Mouse (Mus musculus): ENCODE results near the gene Ap1m1. TPM values are rescaled to one million over a fixed set of nuclear protein-coding genes. Genes with fewer than 3 reads are reported as not detected.

Gene Ap1m1
- polyA plus RNA-seq, 1 experiment from 2014 or later: 120 TPM

DNA sequence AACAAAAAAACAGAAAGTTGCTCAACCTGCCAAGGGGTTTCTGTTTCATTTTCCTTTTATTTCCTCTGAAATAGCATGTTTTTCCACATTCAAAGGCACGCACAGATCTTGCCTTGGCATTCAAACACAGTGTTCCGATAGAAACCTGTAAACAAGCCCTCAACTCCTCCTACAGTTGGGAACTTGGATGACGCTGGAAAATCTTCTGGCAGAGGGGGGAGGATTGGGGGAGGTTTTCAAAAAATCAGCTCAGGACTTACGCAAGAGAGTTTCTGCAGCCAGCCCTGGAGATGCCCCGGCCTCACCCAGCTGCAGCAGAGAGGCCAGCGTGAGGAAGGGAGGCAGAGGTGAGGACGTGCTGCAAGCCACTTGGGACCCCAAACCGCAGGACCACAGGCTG lies 63.8 kb downstream of the Ap1m1 start:
- Histone ChIP-seq H3K4me2 (ENCODE audit: low read depth, low read length) (peak overlapping the region; percentile 34), H3K4me1 (ENCODE audit: control insufficient read depth, insufficient read depth, low read length) (peaks cover 18% of the 10 kb centered on the region), H3K27ac (ENCODE audit: low read length) (peak overlapping the region; percentile 84), H3K36me3 (ENCODE audit: control insufficient read depth, insufficient read depth) (no peaks in the 10 kb centered on the region), H3K9ac (ENCODE audit: low read length) (peak overlapping the region; percentile 10), H3K27me3 (ENCODE audit: control insufficient read depth, insufficient read depth, low read length) (no peaks in the 10 kb centered on the region), H3K9me3 (replicated peaks; ENCODE audit: control insufficient read depth, low read length) (no peaks in the 10 kb centered on the region), H3K4me3 (ENCODE audit: low read length) (0 out of 2 replicates have a peak overlapping the region, but pooled peaks have one; percentile 8)
- peak; percentile 56 for ATAC-seq (replicated peaks; ENCODE audit: extremely low read depth, insufficient read depth, low FRiP score)
- WGBS: 43% methylated on average over 8 of the region's 8 CpGs

DNA sequence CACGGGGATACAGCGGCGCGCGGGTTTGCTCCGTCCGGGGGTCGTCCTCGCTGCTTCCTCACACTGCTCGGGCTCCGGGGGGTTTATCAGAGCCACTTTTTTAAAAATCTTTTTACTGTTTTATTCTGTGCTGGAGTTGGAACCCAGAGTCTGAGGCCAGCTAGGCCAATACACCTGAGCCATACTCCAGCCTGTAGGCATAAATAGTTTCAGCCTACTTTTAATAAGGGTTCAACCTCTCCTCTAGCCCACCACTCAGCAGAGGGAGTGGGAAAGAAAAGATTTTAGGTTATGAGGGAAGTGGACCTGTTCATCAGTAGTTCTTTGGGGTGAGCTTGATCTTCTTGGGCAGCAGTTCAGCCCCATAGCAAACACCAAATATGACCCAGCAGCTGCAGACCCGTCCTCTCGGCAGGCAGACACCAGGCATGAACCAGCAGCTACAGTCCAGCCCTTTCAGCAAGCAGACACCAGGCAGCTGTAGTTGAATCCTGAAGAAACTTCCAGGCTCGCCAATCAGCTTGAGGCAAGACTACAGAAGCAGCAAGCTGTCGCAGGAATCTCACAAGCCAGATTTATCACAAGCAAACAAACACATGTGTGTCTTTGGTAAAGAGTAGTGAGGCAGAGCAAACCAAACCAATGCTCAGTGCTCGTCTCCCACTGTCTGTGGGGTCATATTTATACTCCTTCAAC lies 65.5 kb downstream of the Ap1m1 start, which contains the start of gene Gm10282:
Gm10282 (minus strand) TSS at position 51 of the 696 bp plus-strand sequence.
- Histone ChIP-seq H3K4me3 (ENCODE audit: low read length) (no peak within 1 kb of the TSS), H3K4me2 (ENCODE audit: low read depth, low read length) (no peak within 1 kb of the TSS), H3K4me1 (ENCODE audit: control insufficient read depth, insufficient read depth, low read length) (peaks cover 18% of the 10 kb centered on the region), H3K9me3 (replicated peaks; ENCODE audit: control insufficient read depth, low read length) (no peaks in the 10 kb centered on the region), H3K27ac (ENCODE audit: low read length) (no peak within 1 kb of the TSS), H3K9ac (ENCODE audit: low read length) (no peak within 1 kb of the TSS), H3K36me3 (ENCODE audit: control insufficient read depth, insufficient read depth) (no peaks in the 10 kb centered on the region), H3K27me3 (ENCODE audit: control insufficient read depth, insufficient read depth, low read length) (no peaks in the 10 kb centered on the region)
- ATAC-seq (replicated peaks; ENCODE audit: extremely low read depth, insufficient read depth, low FRiP score): no peak
- WGBS: 87% methylated on average over 15 of the region's 16 CpGs

DNA sequence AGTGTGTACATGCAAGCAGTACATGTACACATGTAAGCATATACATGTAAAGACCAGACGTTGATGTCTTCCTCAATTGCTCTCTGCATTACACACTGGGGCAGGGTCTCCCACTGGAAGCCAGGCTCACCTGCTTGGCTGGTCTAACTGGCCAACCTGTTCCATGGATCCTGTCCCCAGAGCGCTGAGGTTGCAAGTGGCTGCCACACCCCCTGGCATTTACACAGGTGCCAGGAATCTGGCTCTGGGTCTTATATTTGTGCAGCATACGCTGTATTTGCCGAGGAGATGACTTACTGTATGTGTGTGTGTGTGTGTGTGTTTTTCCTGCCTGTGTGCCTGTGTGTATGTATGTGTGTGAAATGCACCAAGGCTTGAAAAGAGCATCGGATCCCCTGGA lies 67.1 kb downstream of the Ap1m1 start:
- Histone ChIP-seq H3K9ac (ENCODE audit: low read length) (no peak overlapping the region), H3K4me1 (ENCODE audit: control insufficient read depth, insufficient read depth, low read length) (peaks cover 22% of the 10 kb centered on the region), H3K27ac (ENCODE audit: low read length) (no peak overlapping the region), H3K4me2 (ENCODE audit: low read depth, low read length) (no peak overlapping the region), H3K27me3 (ENCODE audit: control insufficient read depth, insufficient read depth, low read length) (no peaks in the 10 kb centered on the region), H3K9me3 (replicated peaks; ENCODE audit: control insufficient read depth, low read length) (no peaks in the 10 kb centered on the region), H3K36me3 (ENCODE audit: control insufficient read depth, insufficient read depth) (no peaks in the 10 kb centered on the region), H3K4me3 (ENCODE audit: low read length) (no peak overlapping the region)
- 82% methylated on average over 5 of the region's 5 CpGs for WGBS
- ATAC-seq (replicated peaks; ENCODE audit: extremely low read depth, insufficient read depth, low FRiP score): no peak

Other genes with a start within 250 kb of the Ap1m1 start
- 0.74 and 1.8 TPM in 2 replicates for gene Cyp4f18, start 230.4 kb upstream of the Ap1m1 start, polyA plus RNA-seq (2015; fragmentation: Nextera tagmentation; extraction: Ambion mirVana)
- gene Olfr372, start 198.8 kb upstream of the Ap1m1 start, polyA plus RNA-seq (2015; fragmentation: Nextera tagmentation; extraction: Ambion mirVana): not detected in 2 replicates
- not detected in 2 replicates for gene Olfr373, start 156.8 kb upstream of the Ap1m1 start, polyA plus RNA-seq (2015; fragmentation: Nextera tagmentation; extraction: Ambion mirVana)
- 0.04 TPM in 1 of 2 replicates, not detected in the other for gene Olfr374, start 133.0 kb upstream of the Ap1m1 start, polyA plus RNA-seq (2015; fragmentation: Nextera tagmentation; extraction: Ambion mirVana)
- 351 and 381 TPM in 2 replicates for gene Tpm4, start 105.0 kb upstream of the Ap1m1 start, polyA plus RNA-seq (2015; fragmentation: Nextera tagmentation; extraction: Ambion mirVana)
- 77.4 and 101 TPM in 2 replicates for gene Rab8a, start 78.8 kb upstream of the Ap1m1 start, polyA plus RNA-seq (2015; fragmentation: Nextera tagmentation; extraction: Ambion mirVana)
- gene Hsh2d, start 50.4 kb upstream of the Ap1m1 start, polyA plus RNA-seq (2015; fragmentation: Nextera tagmentation; extraction: Ambion mirVana): 0.55 and 1.1 TPM in 2 replicates
- gene Cib3, start 27.2 kb upstream of the Ap1m1 start, polyA plus RNA-seq (2015; fragmentation: Nextera tagmentation; extraction: Ambion mirVana): not detected in 2 replicates
- not detected in 2 replicates for gene Gm11034, start 26.4 kb upstream of the Ap1m1 start, polyA plus RNA-seq (2015; fragmentation: Nextera tagmentation; extraction: Ambion mirVana)
- gene Fam32a, start 20.3 kb upstream of the Ap1m1 start, polyA plus RNA-seq (2015; fragmentation: Nextera tagmentation; extraction: Ambion mirVana): 44.1 and 46.6 TPM in 2 replicates
- gene Gm10282, start 65.2 kb downstream of the Ap1m1 start, polyA plus RNA-seq (2015; fragmentation: Nextera tagmentation; extraction: Ambion mirVana): 15.0 and 30.4 TPM in 2 replicates
- 14.8 and 15.3 TPM in 2 replicates for gene Klf2, start 79.0 kb downstream of the Ap1m1 start, polyA plus RNA-seq (2015; fragmentation: Nextera tagmentation; extraction: Ambion mirVana)
- 38.8 and 40.2 TPM in 2 replicates for gene Eps15l1, start 181.4 kb downstream of the Ap1m1 start, polyA plus RNA-seq (2015; fragmentation: Nextera tagmentation; extraction: Ambion mirVana)
- gene Calr3, start 203.9 kb downstream of the Ap1m1 start, polyA plus RNA-seq (2015; fragmentation: Nextera tagmentation; extraction: Ambion mirVana): 1.4 and 1.5 TPM in 2 replicates
- 9.8 and 10.3 TPM in 2 replicates for gene 1700030K09Rik, start 203.9 kb downstream of the Ap1m1 start, polyA plus RNA-seq (2015; fragmentation: Nextera tagmentation; extraction: Ambion mirVana)
- gene Cherp, start 235.2 kb downstream of the Ap1m1 start, polyA plus RNA-seq (2015; fragmentation: Nextera tagmentation; extraction: Ambion mirVana): 36.8 and 45.6 TPM in 2 replicates